Mouse (Mus musculus) forebrain, embryonic 13.5 days (tissue): ENCODE results near the gene Tsga10. TPM values are rescaled to one million over a fixed set of nuclear protein-coding genes. Genes with fewer than 3 reads are reported as not detected.
A peak's percentile ranks its signal among the peaks of the same experiment; 100 is the strongest.
"Not testable (repeated sequence)": the region's sequence is repeated elsewhere in the genome, so short reads cannot be mapped to it uniquely, and the experiment has no call there.

Source experiments
- ATAC-seq: fragments of 200-750 bp; cut with Nextera tagmentation; 2 replicates; pipeline ENCODE4 v1.8.0; 2017
- H3K27ac ChIP-seq: fragments of 300-500 bp; sonication (generic); 2 replicates; pipeline ENCODE4 v1.5.1; 2015; ENCODE audit warnings: inconsistent platforms, mild to moderate bottlenecking, moderate library complexity
- H3K27me3 ChIP-seq: fragments of 300-500 bp; sonication (generic); 2 replicates; pipeline ENCODE4 v1.6.1; 2015; ENCODE audit warnings: mild to moderate bottlenecking, inconsistent platforms
- H3K36me3 ChIP-seq: fragments of 300-500 bp; sonication (generic); 2 replicates; pipeline ENCODE4 v1.6.1; 2015; ENCODE audit warnings: mild to moderate bottlenecking, inconsistent platforms; ENCODE audit not compliant: poor library complexity, severe bottlenecking
- H3K4me1 ChIP-seq: fragments of 300-500 bp; sonication (generic); 2 replicates; pipeline ENCODE4 v1.6.1; 2015; ENCODE audit warnings: inconsistent platforms
- H3K4me2 ChIP-seq: fragments of 300-500 bp; sonication (generic); 2 replicates; pipeline ENCODE4 v1.6.1; 2015; ENCODE audit warnings: inconsistent platforms, mild to moderate bottlenecking, moderate library complexity
- H3K4me3 ChIP-seq: fragments of 300-500 bp; sonication (generic); 2 replicates; pipeline ENCODE4 v1.5.1; 2015; ENCODE audit warnings: mild to moderate bottlenecking, inconsistent platforms
- H3K9ac ChIP-seq: fragments of 300-500 bp; sonication (generic); 2 replicates; pipeline ENCODE4 v1.6.1; 2015; ENCODE audit warnings: mild to moderate bottlenecking, inconsistent platforms
- H3K9me3 ChIP-seq: fragments of 300-500 bp; sonication (generic); replicated peaks from 2 replicates; pipeline ENCODE4 v1.6.1; 2016; ENCODE audit warnings: inconsistent platforms
- WGBS: fragments of 180-500 bp; shearing (Covaris S2); methylation state at CpG from one replicate; pipeline ENCODE4 v1.1.7; 2015; 5-methylcytosine and 5-hydroxymethylcytosine counted together
- polyA plus RNA-seq: library from polyadenylated mRNA; unstranded; fragments of >200 nt; fragmentation: Nextera tagmentation; extraction: Ambion mirVana; gene quantifications from 2 replicates; pipeline ENCODE4 v1.2.1, GENCODE M21; 2015

The Tsga10 gene
- polyA plus RNA-seq, 1 experiment from 2014 or later = 21.3 TPM

GRCm38 (mm10) chr1:37831681-37832080 lies 34.5 kb downstream of the Tsga10 start:
- WGBS = 54% methylated on average over 2 of the region's 2 CpGs
- H3K27me3 ChIP-seq = no peaks in the 10 kb centered on the region
- H3K4me3 ChIP-seq = no peak overlapping the region
- no peaks in the 10 kb centered on the region for H3K9me3 ChIP-seq
- H3K4me2 ChIP-seq = no peak overlapping the region
- peaks cover 26% of the 10 kb centered on the region for H3K36me3 ChIP-seq
- H3K27ac ChIP-seq = no peak overlapping the region
- H3K9ac ChIP-seq = no peak overlapping the region
- ATAC-seq = no peak
- no peaks in the 10 kb centered on the region for H3K4me1 ChIP-seq

GRCm38 (mm10) chr1:37802291-37802690 lies 63.9 kb downstream of the Tsga10 start:
- H3K4me1 ChIP-seq, H3K4me3 ChIP-seq, H3K4me2 ChIP-seq, H3K9me3 ChIP-seq, H3K27me3 ChIP-seq, ATAC-seq, H3K27ac ChIP-seq, H3K36me3 ChIP-seq, H3K9ac ChIP-seq: not testable (repeated sequence)
- 83% methylated on average over 1 of the region's 1 CpGs for whole genome bisulfite sequencing

- WGBS = 91% methylated on average over 2 of the region's 2 CpGs
- Histone ChIP-seq H3K4me2 (no peak overlapping the region), H3K4me1 (no peaks in the 10 kb centered on the region), H3K27me3 (no peaks in the 10 kb centered on the region), H3K27ac (no peak overlapping the region), H3K9ac (no peak overlapping the region), H3K4me3 (no peak overlapping the region), H3K36me3 (no peaks in the 10 kb centered on the region), H3K9me3 (no peaks in the 10 kb centered on the region)
- no peak for ATAC-seq
These were observed 65.9 kb downstream of the Tsga10 start for GRCm38 (mm10) chr1:37800298-37800697.

GRCm38 (mm10) chr1:37799505-37799904 lies 66.7 kb downstream of the Tsga10 start:
- H3K4me3 ChIP-seq = no peak overlapping the region
- WGBS = 76% methylated on average over 3 of the region's 3 CpGs
- ATAC-seq = no peak
- no peaks in the 10 kb centered on the region for H3K36me3 ChIP-seq
- no peaks in the 10 kb centered on the region for H3K9me3 ChIP-seq
- no peaks in the 10 kb centered on the region for H3K4me1 ChIP-seq
- no peak overlapping the region for H3K9ac ChIP-seq
- H3K27me3 ChIP-seq = no peaks in the 10 kb centered on the region
- H3K27ac ChIP-seq = no peak overlapping the region
- no peak overlapping the region for H3K4me2 ChIP-seq

GRCm38 (mm10) chr1:37759407-37759806 lies 106.8 kb downstream of the Tsga10 start:
- H3K27ac ChIP-seq = no peak overlapping the region
- H3K4me3 ChIP-seq = no peak overlapping the region
- ATAC-seq = no peak
- no peak overlapping the region for H3K9ac ChIP-seq
- no peaks in the 10 kb centered on the region for H3K9me3 ChIP-seq
- no peaks in the 10 kb centered on the region for H3K4me1 ChIP-seq
- H3K27me3 ChIP-seq = no peaks in the 10 kb centered on the region
- no peak overlapping the region for H3K4me2 ChIP-seq
- H3K36me3 ChIP-seq = no peaks in the 10 kb centered on the region

GRCm38 (mm10) chr1:37744650-37745259 lies 121.5 kb downstream of the Tsga10 start:
- Histone ChIP-seq H3K4me2 (no peak overlapping the region), H3K9me3 (no peaks in the 10 kb centered on the region), H3K4me3 (no peak overlapping the region), H3K36me3 (no peaks in the 10 kb centered on the region), H3K27me3 (no peaks in the 10 kb centered on the region), H3K4me1 (no peaks in the 10 kb centered on the region; the same call in 1 of the 2 replicates), H3K9ac (no peak overlapping the region), H3K27ac (no peak overlapping the region)
- 88% methylated on average over 9 of the region's 9 CpGs for WGBS
- ATAC-seq = no peak

- Histone ChIP-seq H3K9ac (0 out of 2 replicates have a peak overlapping the region, but pooled peaks have one; percentile 34), H3K9me3 (no peaks in the 10 kb centered on the region), H3K27ac (no peak overlapping the region), H3K4me2 (peak overlapping the region; percentile 33), H3K4me3 (no peak overlapping the region), H3K36me3 (no peaks in the 10 kb centered on the region), H3K27me3 (no peaks in the 10 kb centered on the region), H3K4me1 (no peaks in the 10 kb centered on the region; the same call in 1 of the 2 replicates)
- WGBS = 27% methylated on average over 14 of the region's 14 CpGs
- no peak for ATAC-seq
These were observed 123.5 kb downstream of the Tsga10 start for GRCm38 (mm10) chr1:37742602-37743270.

GRCm38 (mm10) chr1:37742126-37742525 lies 124.1 kb downstream of the Tsga10 start:
- no peaks in the 10 kb centered on the region for H3K36me3 ChIP-seq
- no peaks in the 10 kb centered on the region for H3K27me3 ChIP-seq
- H3K4me1 ChIP-seq = no peaks in the 10 kb centered on the region; the same call in 1 of the 2 replicates
- no peak overlapping the region for H3K4me3 ChIP-seq
- no peak overlapping the region for H3K4me2 ChIP-seq
- ATAC-seq = 0 out of 2 replicates have a peak, but pooled peaks have one; percentile 16
- H3K9me3 ChIP-seq = no peaks in the 10 kb centered on the region
- 76% methylated on average over 11 of the region's 11 CpGs for whole genome bisulfite sequencing
- H3K9ac ChIP-seq = no peak overlapping the region
- no peak overlapping the region for H3K27ac ChIP-seq

GRCm38 (mm10) chr1:37740161-37740802 lies 125.9 kb downstream of the Tsga10 start:
- Histone ChIP-seq H3K9me3 (no peaks in the 10 kb centered on the region), H3K4me2 (no peak overlapping the region), H3K27ac (no peak overlapping the region), H3K36me3 (no peaks in the 10 kb centered on the region), H3K4me1 (no peaks in the 10 kb centered on the region; the same call in 1 of the 2 replicates), H3K27me3 (no peaks in the 10 kb centered on the region), H3K4me3 (no peak overlapping the region), H3K9ac (no peak overlapping the region)
- WGBS = 86% methylated on average over 8 of the region's 8 CpGs
- no peak for ATAC-seq

GRCm38 (mm10) chr1:37738895-37739294 lies 127.3 kb downstream of the Tsga10 start:
- no peaks in the 10 kb centered on the region; the same call in 1 of the 2 replicates for H3K4me1 ChIP-seq
- H3K9me3 ChIP-seq = no peaks in the 10 kb centered on the region
- H3K4me3 ChIP-seq = no peak overlapping the region
- no peak overlapping the region for H3K9ac ChIP-seq
- 77% methylated on average over 2 of the region's 2 CpGs for whole genome bisulfite sequencing
- no peak overlapping the region for H3K4me2 ChIP-seq
- no peaks in the 10 kb centered on the region for H3K27me3 ChIP-seq
- H3K36me3 ChIP-seq = no peaks in the 10 kb centered on the region
- ATAC-seq = no peak
- no peak overlapping the region for H3K27ac ChIP-seq

- no peak overlapping the region for H3K4me3 ChIP-seq
- H3K4me2 ChIP-seq = no peak overlapping the region
- H3K9ac ChIP-seq = no peak overlapping the region
- WGBS = 82% methylated on average over 4 of the region's 4 CpGs
- H3K4me1 ChIP-seq = no peaks in the 10 kb centered on the region
- no peaks in the 10 kb centered on the region for H3K27me3 ChIP-seq
- H3K36me3 ChIP-seq = no peaks in the 10 kb centered on the region
- ATAC-seq = no peak
- H3K9me3 ChIP-seq = no peaks in the 10 kb centered on the region
- no peak overlapping the region for H3K27ac ChIP-seq
These were observed 129.2 kb downstream of the Tsga10 start for GRCm38 (mm10) chr1:37737045-37737444.

GRCm38 (mm10) chr1:37735932-37736331 lies 130.3 kb downstream of the Tsga10 start:
- no peak for ATAC-seq
- 92% methylated on average over 5 of the region's 5 CpGs for WGBS

More at GRCm38 (mm10) chr1:37735932-37736331, 130.3 kb downstream of the Tsga10 start:
- H3K4me3 ChIP-seq = no peak overlapping the region
- no peak overlapping the region for H3K9ac ChIP-seq
- no peaks in the 10 kb centered on the region for H3K4me1 ChIP-seq
- no peaks in the 10 kb centered on the region for H3K36me3 ChIP-seq
- no peaks in the 10 kb centered on the region for H3K27me3 ChIP-seq
- no peaks in the 10 kb centered on the region for H3K9me3 ChIP-seq
- H3K27ac ChIP-seq = no peak overlapping the region
- no peak overlapping the region for H3K4me2 ChIP-seq
